Mouse (Mus musculus): ENCODE data around the gene Prpf4. TPM values are rescaled to one million over a fixed set of nuclear protein-coding genes. Genes with fewer than 3 reads are reported as not detected.

The Prpf4 gene
- polyA plus RNA-seq, 1 experiment = 14.1 TPM

DNA sequence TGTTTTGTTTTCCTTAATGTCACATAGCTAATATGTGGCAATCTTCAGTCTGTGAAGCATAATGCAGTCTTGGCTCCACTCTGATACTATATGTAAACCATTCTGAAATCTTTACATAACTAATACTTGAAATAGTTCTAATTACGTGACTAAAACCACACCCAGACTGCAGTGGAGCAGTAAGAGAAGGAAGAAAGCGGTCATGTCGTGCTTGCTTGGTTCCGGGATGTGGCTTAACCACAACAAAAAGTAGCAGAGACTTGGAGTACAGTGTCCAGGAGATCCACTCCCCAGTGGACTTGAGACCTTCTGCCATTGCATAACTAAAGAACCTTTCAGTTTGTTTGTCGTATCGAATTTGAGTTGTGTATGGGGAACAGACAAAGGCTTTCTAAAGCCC is 41.0 kb upstream of the Prpf4 start:
- H3K4me3 ChIP-seq (ENCODE audit: insufficient read depth, low read length) = no peak overlapping the region
- no peaks in the 10 kb centered on the region for H3K4me1 ChIP-seq (ENCODE audit: control insufficient read depth, insufficient read depth, low read length)
- no peak overlapping the region for H3K27ac ChIP-seq (ENCODE audit: insufficient read depth, low read length)
- TF ChIP-seq POLR2A (IDR thresholded peaks at IDR 0.05; ENCODE audit: low read depth, low read length) (no peak), CTCF (IDR thresholded peaks at IDR 0.05; ENCODE audit: borderline replicate concordance, insufficient read depth, low read length) (no peak)

DNA sequence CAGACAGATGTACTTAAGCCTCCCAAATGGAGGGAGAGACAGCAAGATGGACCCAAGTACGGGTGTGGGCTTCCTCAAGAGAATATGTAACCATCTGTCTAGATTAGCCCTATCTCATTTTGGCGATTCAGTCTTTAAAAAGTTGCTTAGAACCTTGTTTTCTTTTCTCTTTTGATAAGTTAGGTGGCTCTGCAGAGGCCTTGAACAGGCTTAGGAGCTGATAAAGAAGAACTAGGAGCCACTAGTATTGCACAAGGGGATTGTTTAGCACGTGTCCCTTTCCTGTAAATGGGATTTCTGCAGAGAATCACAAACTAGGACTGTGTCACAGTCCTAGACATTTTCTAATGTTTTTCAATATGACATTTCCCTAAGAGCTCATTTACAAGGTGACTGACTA is 39.5 kb upstream of the Prpf4 start:
- no peak for TF ChIP-seq CTCF (IDR thresholded peaks at IDR 0.05; ENCODE audit: borderline replicate concordance, insufficient read depth, low read length)
- TF ChIP-seq POLR2A (IDR thresholded peaks at IDR 0.05; ENCODE audit: low read depth, low read length) = no peak
- Histone ChIP-seq H3K27ac (ENCODE audit: insufficient read depth, low read length) (no peak overlapping the region), H3K4me3 (ENCODE audit: insufficient read depth, low read length) (no peak overlapping the region), H3K4me1 (ENCODE audit: control insufficient read depth, insufficient read depth, low read length) (no peaks in the 10 kb centered on the region)

- H3K27ac ChIP-seq (ENCODE audit: insufficient read depth, low read length) = no peak overlapping the region
- no peak for TF ChIP-seq CTCF (IDR thresholded peaks at IDR 0.05; ENCODE audit: borderline replicate concordance, insufficient read depth, low read length)
- TF ChIP-seq POLR2A (IDR thresholded peaks at IDR 0.05; ENCODE audit: low read depth, low read length) = no peak
- H3K4me1 ChIP-seq (ENCODE audit: control insufficient read depth, insufficient read depth, low read length) = no peaks in the 10 kb centered on the region
- H3K4me3 ChIP-seq (ENCODE audit: insufficient read depth, low read length) = no peak overlapping the region
Observed at GRCm38 (mm10) chr4:62372410-62372809, 36.2 kb upstream of the Prpf4 start.

DNA sequence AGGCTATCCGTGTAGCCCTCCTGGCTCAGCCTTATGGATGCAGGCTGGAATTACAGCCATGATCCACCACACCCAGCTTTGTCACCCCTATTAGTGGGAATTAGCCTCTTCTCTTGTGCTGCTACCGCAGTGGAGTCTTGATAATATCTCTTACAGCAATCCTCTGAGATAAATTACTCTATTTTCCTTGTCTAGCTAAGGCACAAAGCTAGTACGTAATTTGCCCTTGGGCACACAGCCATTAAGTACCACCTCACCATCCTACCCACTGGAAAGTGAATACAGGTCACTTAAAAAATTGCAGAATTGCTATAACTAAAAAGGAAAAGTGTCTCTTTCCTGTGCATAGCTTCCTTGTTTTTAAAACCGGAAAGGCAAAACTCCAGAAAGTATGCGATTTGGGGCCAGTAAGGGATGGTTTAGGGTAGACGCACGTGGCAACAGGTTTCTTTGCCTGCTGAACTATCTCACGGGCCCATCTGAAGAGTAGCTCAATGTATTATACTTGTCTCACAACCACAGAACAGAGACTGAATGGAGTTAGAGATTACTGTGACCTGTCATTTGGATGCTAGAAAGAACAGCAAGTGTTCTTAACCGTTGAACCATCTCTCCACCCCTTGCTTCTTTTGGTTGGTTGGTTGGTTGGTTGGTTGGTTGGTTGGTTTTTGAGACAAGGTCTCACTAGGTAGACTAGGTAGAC is 35.6 kb upstream of the Prpf4 start:
- Histone ChIP-seq H3K4me1 (ENCODE audit: control insufficient read depth, insufficient read depth, low read length) (no peaks in the 10 kb centered on the region), H3K4me3 (ENCODE audit: insufficient read depth, low read length) (no peak overlapping the region), H3K27ac (ENCODE audit: insufficient read depth, low read length) (no peak overlapping the region)
- TF ChIP-seq CTCF (IDR thresholded peaks at IDR 0.05; ENCODE audit: borderline replicate concordance, insufficient read depth, low read length) = no peak
- no peak for TF ChIP-seq POLR2A (IDR thresholded peaks at IDR 0.05; ENCODE audit: low read depth, low read length)

DNA sequence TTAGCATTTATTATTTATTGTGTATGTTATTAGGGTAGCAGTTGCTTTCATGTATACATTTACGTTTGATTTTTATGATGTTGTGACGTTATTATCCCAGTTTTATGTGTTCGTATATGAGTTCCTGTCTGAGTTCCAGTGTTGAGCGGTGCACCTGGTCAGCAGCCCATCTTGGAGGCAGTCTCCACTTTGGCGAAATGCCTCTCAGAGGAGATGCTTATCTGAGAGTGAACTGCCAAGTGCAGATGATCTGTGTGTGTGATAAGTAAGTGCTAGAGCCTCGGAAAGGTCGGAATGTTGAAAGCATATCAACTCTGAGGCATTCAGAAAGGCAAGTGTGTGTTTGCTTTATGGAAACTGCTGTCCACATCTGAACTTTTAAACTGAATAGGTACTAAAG is 34.9 kb upstream of the Prpf4 start:
- H3K27ac ChIP-seq (ENCODE audit: insufficient read depth, low read length) = no peak overlapping the region
- no peaks in the 10 kb centered on the region for H3K4me1 ChIP-seq (ENCODE audit: control insufficient read depth, insufficient read depth, low read length)
- no peak overlapping the region for H3K4me3 ChIP-seq (ENCODE audit: insufficient read depth, low read length)
- no peak for TF ChIP-seq POLR2A (IDR thresholded peaks at IDR 0.05; ENCODE audit: low read depth, low read length)
- no peak for TF ChIP-seq CTCF (IDR thresholded peaks at IDR 0.05; ENCODE audit: borderline replicate concordance, insufficient read depth, low read length)

DNA sequence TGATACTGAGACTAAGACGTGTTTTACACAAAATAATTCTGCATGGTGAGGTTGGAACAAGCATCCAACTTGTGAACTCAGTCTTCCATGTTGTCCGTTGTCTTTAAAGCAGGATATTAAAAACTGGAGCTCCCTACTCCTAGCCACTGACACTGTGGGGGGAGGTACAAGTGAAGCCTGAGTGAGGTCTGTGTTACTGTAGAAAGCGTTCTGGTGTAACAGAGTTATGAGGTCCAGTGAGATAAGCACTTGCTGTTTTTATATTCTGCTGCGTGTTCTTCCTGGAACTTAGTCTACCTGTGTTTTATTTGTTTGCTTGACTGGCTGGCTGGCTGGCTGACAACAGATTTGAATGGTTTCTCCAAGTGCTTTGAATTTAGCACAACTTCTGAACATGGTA is 34.3 kb upstream of the Prpf4 start:
- TF ChIP-seq POLR2A (IDR thresholded peaks at IDR 0.05; ENCODE audit: low read depth, low read length) = no peak
- no peak for TF ChIP-seq CTCF (IDR thresholded peaks at IDR 0.05; ENCODE audit: borderline replicate concordance, insufficient read depth, low read length)
- Histone ChIP-seq H3K27ac (ENCODE audit: insufficient read depth, low read length) (no peak overlapping the region), H3K4me1 (ENCODE audit: control insufficient read depth, insufficient read depth, low read length) (no peaks in the 10 kb centered on the region), H3K4me3 (ENCODE audit: insufficient read depth, low read length) (no peak overlapping the region)

GRCm38 (mm10) chr4:62376123-62376522 is 32.5 kb upstream of the Prpf4 start:
- Histone ChIP-seq H3K4me3 (ENCODE audit: insufficient read depth, low read length) (no peak overlapping the region), H3K27ac (ENCODE audit: insufficient read depth, low read length) (no peak overlapping the region), H3K4me1 (ENCODE audit: control insufficient read depth, insufficient read depth, low read length) (no peaks in the 10 kb centered on the region)
- no peak for TF ChIP-seq CTCF (IDR thresholded peaks at IDR 0.05; ENCODE audit: borderline replicate concordance, insufficient read depth, low read length)
- TF ChIP-seq POLR2A (IDR thresholded peaks at IDR 0.05; ENCODE audit: low read depth, low read length) = no peak

DNA sequence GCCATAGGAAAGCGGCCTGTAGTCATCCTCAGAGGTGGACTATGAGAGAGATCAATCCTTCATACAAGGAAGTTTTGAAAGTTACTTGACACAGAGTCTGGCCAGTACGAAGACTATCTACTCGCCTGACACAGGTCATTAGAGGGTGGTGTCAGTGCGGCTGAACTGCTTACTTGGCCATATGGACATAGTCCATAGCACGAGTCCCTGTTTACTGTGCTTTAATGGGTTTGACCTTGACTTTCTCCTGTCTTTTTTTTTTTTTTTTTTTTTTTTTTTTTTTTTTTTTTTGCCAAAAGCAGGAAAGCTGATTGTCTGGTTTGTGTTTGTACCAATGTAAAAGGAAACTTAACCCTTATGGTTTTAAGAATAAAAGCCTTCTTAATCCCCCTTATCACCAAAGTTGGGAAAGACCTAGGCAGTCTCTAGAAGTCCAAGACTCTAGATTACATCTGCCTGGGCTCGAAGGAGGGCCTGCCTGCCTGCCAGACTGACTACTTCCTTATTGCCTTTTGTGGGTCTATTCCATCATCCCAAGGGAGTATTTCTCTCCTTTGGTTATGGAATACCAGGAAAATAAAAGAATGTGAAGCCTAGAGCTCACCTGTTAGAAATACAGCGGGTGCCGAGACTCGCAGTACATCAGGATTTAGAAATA is 28.7 kb upstream of the Prpf4 start:
- H3K4me3 ChIP-seq (ENCODE audit: insufficient read depth, low read length) = no peak overlapping the region
- H3K4me1 ChIP-seq (ENCODE audit: control insufficient read depth, insufficient read depth, low read length) = no peaks in the 10 kb centered on the region
- TF ChIP-seq CTCF (IDR thresholded peaks at IDR 0.05; ENCODE audit: borderline replicate concordance, insufficient read depth, low read length) (no peak), POLR2A (IDR thresholded peaks at IDR 0.05; ENCODE audit: low read depth, low read length) (no peak)
- H3K27ac ChIP-seq (ENCODE audit: insufficient read depth, low read length) = no peak overlapping the region

DNA sequence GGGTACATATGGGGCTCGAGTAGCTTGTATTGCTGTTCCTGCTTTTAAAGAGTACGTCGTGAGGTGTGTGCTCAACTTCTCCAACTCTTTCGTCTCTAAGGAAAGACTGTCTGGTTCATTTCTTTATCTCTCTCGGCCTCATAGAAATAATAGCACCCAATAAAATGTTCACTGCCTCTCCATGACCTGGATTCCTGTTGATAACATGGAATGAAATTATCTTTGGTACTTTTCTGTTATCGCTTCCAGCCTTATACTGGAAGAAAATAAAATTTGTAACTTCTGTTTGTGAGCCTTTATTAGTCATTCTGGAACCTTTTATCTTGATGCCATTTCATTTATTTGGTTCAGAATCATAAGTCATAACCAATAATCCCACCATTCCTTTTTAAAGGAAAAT is 25.4 kb upstream of the Prpf4 start:
- no peak for TF ChIP-seq POLR2A (IDR thresholded peaks at IDR 0.05; ENCODE audit: low read depth, low read length)
- no peak for TF ChIP-seq CTCF (IDR thresholded peaks at IDR 0.05; ENCODE audit: borderline replicate concordance, insufficient read depth, low read length)
- no peak overlapping the region for H3K4me3 ChIP-seq (ENCODE audit: insufficient read depth, low read length)

DNA sequence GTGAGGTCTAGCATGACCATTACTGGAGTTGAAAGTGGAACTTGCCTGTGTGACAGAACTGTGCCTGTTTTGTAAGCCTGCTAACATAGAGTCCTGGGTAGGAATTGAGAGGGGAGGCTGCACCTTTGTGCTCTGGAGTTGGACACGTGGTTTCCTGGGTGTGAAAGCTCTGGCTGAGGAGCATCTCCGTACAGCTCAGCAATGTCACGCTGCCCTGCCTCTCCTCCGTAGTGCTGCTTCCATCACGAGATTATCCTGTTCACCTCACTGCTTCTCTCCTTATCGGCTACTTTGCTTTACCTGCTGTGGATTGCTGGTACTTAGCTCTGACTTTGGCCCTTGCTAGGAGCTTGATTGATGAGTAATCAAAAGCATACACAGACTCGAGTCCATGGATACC is 24.8 kb upstream of the Prpf4 start:
- H3K27ac ChIP-seq (ENCODE audit: insufficient read depth, low read length) = no peak overlapping the region
- TF ChIP-seq POLR2A (IDR thresholded peaks at IDR 0.05; ENCODE audit: low read depth, low read length) = no peak
- TF ChIP-seq CTCF (IDR thresholded peaks at IDR 0.05; ENCODE audit: borderline replicate concordance, insufficient read depth, low read length) = no peak
- no peaks in the 10 kb centered on the region for H3K4me1 ChIP-seq (ENCODE audit: control insufficient read depth, insufficient read depth, low read length)
- H3K4me3 ChIP-seq (ENCODE audit: insufficient read depth, low read length) = no peak overlapping the region

More for the DNA sequence above, 25.4 kb upstream of the Prpf4 start:
- Histone ChIP-seq H3K27ac (ENCODE audit: insufficient read depth, low read length) (no peak overlapping the region), H3K4me1 (ENCODE audit: control insufficient read depth, insufficient read depth, low read length) (no peaks in the 10 kb centered on the region)

Measured in embryonic fibroblast, embryonic 13.5 days (primary cell).